In genomic region chr8:64946820-64947697, GRCm38 (mm10) we compare ENCODE assay signal across 8 mouse cellular contexts. TPM values are rescaled to one million over a fixed set of nuclear protein-coding genes. Genes with fewer than 3 reads are reported as not detected.
A peak's percentile ranks its signal among the peaks of the same experiment; 100 is the strongest.
DNase-seq lines count a peak whose midpoint lies in the region; ATAC-seq and TF ChIP-seq lines count a peak whose summit lies in the region.

Gene Tmem192, plus strand, starts transcription at chr8:64947185.

- H3K4me2 ChIP-seq in forebrain, embryonic 14.5 days (ENCODE audit: low read length) = peak within 1 kb of the TSS; percentile 63

- intact Hi-C loops in heart, postnatal 14 days (cut with DNase I) = loop anchor here (10.0 kb wide), 1 partner anchor 922 kb away; no protein-coding TSS in a partner anchor

- H3K27ac ChIP-seq in ES-Bruce4 (ENCODE audit: insufficient read depth, low read length) = no peak within 1 kb of the TSS
- H3K27ac ChIP-seq in forebrain, embryonic 14.5 days (ENCODE audit: low read depth, low read length) = peak within 1 kb of the TSS; percentile 65

- DNase-seq in forebrain, embryonic 14.5 days (ENCODE audit: low spot score) = peak; percentile 90
- DNase-seq in heart, postnatal 14 days = peak; percentile 95 to 96
- DNase-seq in layer of hippocampus, adult 18-20 months (ENCODE audit: low spot score in 2 of 2) = peak; percentile 91 to 97
- DNase-seq in lung, adult 2 months = peak; percentile 98
- DNase-seq in thymus, adult 18-20 months = peak; percentile 93 to 94

- no peaks in the 10 kb centered on the region for H3K4me1 ChIP-seq in ES-Bruce4 (ENCODE audit: control insufficient read depth, insufficient read depth, low read length)
- H3K4me1 ChIP-seq in forebrain, embryonic 14.5 days (ENCODE audit: control insufficient read depth, insufficient read depth, low read length) = no peaks in the 10 kb centered on the region
- H3K4me1 ChIP-seq in lung, adult 2 months (ENCODE audit: control insufficient read depth, insufficient read depth, low read length) = no peaks in the 10 kb centered on the region; the same call in 1 of the 2 replicates

- no peaks in the 10 kb centered on the region for H3K9me3 ChIP-seq in ES-Bruce4 (replicated peaks; ENCODE audit: control insufficient read depth, insufficient read depth, low read length, poor library complexity, severe bottlenecking)
- H3K9me3 ChIP-seq in forebrain, embryonic 14.5 days (replicated peaks; ENCODE audit: control insufficient read depth, low read length) = no peaks in the 10 kb centered on the region

- no peak for TF ChIP-seq CTCF in ES-Bruce4 (IDR thresholded peaks at IDR 0.05; ENCODE audit: low read depth, low read length)
- TF ChIP-seq CTCF in lung, adult 2 months (IDR thresholded peaks at IDR 0.05; ENCODE audit: insufficient read depth, low read length) = no peak

- ATAC-seq in cerebellum, adult (ENCODE audit: insufficient number of reproducible peaks, low FRiP score, low TSS enrichment) = peak; percentile 87
- peak; percentile 97 for ATAC-seq in forebrain, embryonic 14.5 days
- peak; percentile 90 for ATAC-seq in neutrophil, adult 5-6 weeks (ENCODE audit: extremely low read depth, insufficient number of reproducible peaks, low FRiP score, poor library complexity, severe bottlenecking)

- peak within 1 kb of the TSS; percentile 69 for H3K4me3 ChIP-seq in ES-Bruce4 (ENCODE audit: low read depth, low read length)
- H3K4me3 ChIP-seq in forebrain, embryonic 14.5 days (ENCODE audit: low read depth, low read length) = peak within 1 kb of the TSS; percentile 81
- peak within 1 kb of the TSS; percentile 77 for H3K4me3 ChIP-seq in lung, adult 2 months (replicated peaks; ENCODE audit: extremely low read depth, low read depth, low read length)

- no peaks in the 10 kb centered on the region for H3K27me3 ChIP-seq in ES-Bruce4 (ENCODE audit: control insufficient read depth, insufficient read depth, low read length, poor library complexity, severe bottlenecking)
- no peaks in the 10 kb centered on the region; the same call in 1 of the 2 replicates for H3K27me3 ChIP-seq in forebrain, embryonic 14.5 days (replicated peaks; ENCODE audit: control insufficient read depth, insufficient read depth, low read length)

- TF ChIP-seq EP300 in ES-Bruce4 (IDR thresholded peaks at IDR 0.05; ENCODE audit: insufficient read depth, low read depth, low read length) = no peak

- no peaks in the 10 kb centered on the region for H3K36me3 ChIP-seq in ES-Bruce4 (ENCODE audit: control insufficient read depth, insufficient read depth, low read length, poor library complexity, severe bottlenecking)
- H3K36me3 ChIP-seq in forebrain, embryonic 14.5 days (ENCODE audit: control insufficient read depth, insufficient read depth, low read length) = no peaks in the 10 kb centered on the region

- 2% methylated on average over 72 of the region's 73 CpGs for WGBS in forebrain, embryonic 14.5 days
- WGBS in lung, adult 2 months = under 1% methylated on average over 72 of the region's 73 CpGs

- TF ChIP-seq POLR2A in ES-Bruce4 (IDR thresholded peaks at IDR 0.05; ENCODE audit: insufficient read depth, low read length) = peak; percentile 58
- peak; percentile 33; the same call in 1 of the 2 replicates for TF ChIP-seq POLR2A in lung, adult 2 months (IDR thresholded peaks at IDR 0.05; ENCODE audit: borderline replicate concordance, extremely low read depth, low read depth, low read length)

- H3K9ac ChIP-seq in ES-Bruce4 (ENCODE audit: low read depth, poor library complexity, severe bottlenecking) = peak within 1 kb of the TSS; percentile 84
- peak within 1 kb of the TSS; percentile 63 for H3K9ac ChIP-seq in forebrain, embryonic 14.5 days (ENCODE audit: low read length)

RNA-seq across cellular contexts. Expression of gene Tmem192, which starts in this region (rescaled TPM):
- 40.6 and 47.8 TPM in 2 replicates for polyA plus RNA-seq in ES-Bruce4 (2011; ENCODE audit: insufficient read depth, insufficient read length, low read depth, missing spikeins)
- polyA plus RNA-seq in forebrain, embryonic 14.5 days (2014; fragmentation: Nextera tagmentation; extraction: Ambion mirVana) = 24.0 and 26.2 TPM in 2 replicates
- 10 to 100 TPM; 15.7 to 17.0 TPM for total RNA-seq in heart, postnatal 14 days (2021)
- total RNA-seq in layer of hippocampus, adult 18-20 months (2021) = 10 to 100 TPM; 24.8 to 28.1 TPM
- polyA plus RNA-seq in lung, adult 2 months (2012; rRNA removed) = 31.7 and 45.1 TPM in 2 replicates
- 13.3 and 17.6 TPM in 2 replicates for total RNA-seq in neutrophil, adult 5-6 weeks (2017)
